Mouse (Mus musculus): ENCODE measurements at regions not wholly inside any gene's neighbourhood (a gene's known extent, or its start where the extent isn't known, plus 50 kb on each side); places are given as distances from the start of the nearest gene placed in this dataset.

DNA sequence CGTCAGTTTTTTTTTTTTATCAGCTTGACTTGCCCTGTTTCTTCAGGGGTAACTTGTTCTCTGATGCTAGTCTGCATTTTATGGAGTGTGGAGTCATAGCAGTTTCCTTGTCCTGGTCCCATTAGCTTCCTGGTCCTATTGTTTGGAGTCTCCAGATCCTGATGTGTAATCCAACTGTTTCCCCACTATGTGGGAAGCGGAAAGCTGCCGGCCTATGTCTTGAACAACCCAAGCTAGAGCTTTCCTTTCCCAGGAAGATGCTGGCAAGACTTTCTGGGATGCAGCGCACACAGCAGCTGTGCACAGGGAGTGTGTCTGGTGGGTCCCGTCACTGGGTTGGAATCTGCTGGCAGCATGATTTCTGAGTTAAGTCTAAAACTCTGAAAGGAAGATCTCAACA is 82.1 kb upstream of the Arglu1 start:
- TF ChIP-seq POLR2A (IDR thresholded peaks at IDR 0.05; ENCODE audit: borderline replicate concordance, extremely low read depth, insufficient read depth, insufficient read length, poor library complexity, severe bottlenecking): no peak
- no peak for TF ChIP-seq CTCF (IDR thresholded peaks at IDR 0.05; ENCODE audit: borderline replicate concordance, extremely low read depth, insufficient read depth, insufficient read length)
